8 mouse cellular contexts compared by ENCODE assay signal in genomic region chr17:47436907-47437547, GRCm38 (mm10). TPM values are rescaled to one million over a fixed set of nuclear protein-coding genes. Genes with fewer than 3 reads are reported as not detected.
DNase-seq lines count a peak whose midpoint lies in the region; ATAC-seq and TF ChIP-seq lines count a peak whose summit lies in the region.

TSS of gene 1700001C19Rik (minus strand) at chr17:47437376.

- no peaks in the 10 kb centered on the region for H3K27me3 ChIP-seq in testis, adult 2 months (ENCODE audit: control insufficient read depth, insufficient read depth, low read length)
- peaks cover 31% of the 10 kb centered on the region for H3K27me3 ChIP-seq in forebrain, embryonic 11.5 days (ENCODE audit: control insufficient read depth, insufficient read depth, low read length)
- H3K27me3 ChIP-seq in liver, embryonic 12.5 days (replicated peaks), result peaks cover 42% of the 10 kb centered on the region
- peaks cover 19% of the 10 kb centered on the region for H3K27me3 ChIP-seq in neural tube, embryonic 14.5 days (ENCODE audit: control insufficient read depth, insufficient read depth, low read length)

- no peak for TF ChIP-seq CTCF in testis, adult 2 months (IDR thresholded peaks at IDR 0.05; ENCODE audit: control insufficient read depth, insufficient read depth, insufficient replicate concordance, low read depth, low read length)

- H3K36me3 ChIP-seq in testis, adult 2 months (ENCODE audit: control insufficient read depth, insufficient read depth, low read length), result no peaks in the 10 kb centered on the region
- no peaks in the 10 kb centered on the region for H3K36me3 ChIP-seq in forebrain, embryonic 11.5 days (ENCODE audit: control insufficient read depth, insufficient read depth, low read length)
- no peaks in the 10 kb centered on the region for H3K36me3 ChIP-seq in liver, embryonic 12.5 days
- H3K36me3 ChIP-seq in neural tube, embryonic 14.5 days (ENCODE audit: control insufficient read depth, insufficient read depth, low read length), result no peaks in the 10 kb centered on the region

- no peak within 1 kb of the TSS for H3K27ac ChIP-seq in testis, adult 2 months (ENCODE audit: control insufficient read depth, insufficient read depth, low read depth, low read length)
- 0 out of 2 replicates have a peak within 1 kb of the TSS, but pooled peaks have one; percentile 25 for H3K27ac ChIP-seq in forebrain, embryonic 11.5 days (ENCODE audit: low read depth, low read length)
- no peak within 1 kb of the TSS for H3K27ac ChIP-seq in liver, embryonic 12.5 days
- H3K27ac ChIP-seq in neural tube, embryonic 14.5 days (ENCODE audit: low read depth, low read length), result no peak within 1 kb of the TSS

- no peak for TF ChIP-seq POLR2A in testis, adult 2 months (IDR thresholded peaks at IDR 0.05; ENCODE audit: control insufficient read depth, low read depth, low read length)

- ATAC-seq in forebrain, embryonic 11.5 days (replicated peaks; ENCODE audit: low FRiP score), result no peak
- no peak for ATAC-seq in liver, embryonic 12.5 days
- ATAC-seq in neural tube, embryonic 14.5 days (ENCODE audit: low read depth), result no peak

- no peak for DNase-seq in testis, postnatal 14 days (ENCODE audit: low spot score)
- DNase-seq in forebrain, embryonic 11.5 days (ENCODE audit: low spot score), result no peak
- no peak for DNase-seq in cerebellum, postnatal 36 days
- DNase-seq in frontal cortex, postnatal 36 days (ENCODE audit: low spot score in 2 of 2), result no peak
- no peak for DNase-seq in gastrocnemius, adult 8-10 months (ENCODE audit: low spot score in 2 of 2)

- 3% methylated on average over 25 of the region's 25 CpGs for WGBS in forebrain, embryonic 11.5 days
- WGBS in liver, embryonic 12.5 days (ENCODE audit: insufficient replicate concordance), result 5% methylated on average over 25 of the region's 25 CpGs
- 4% methylated on average over 25 of the region's 25 CpGs for WGBS in neural tube, embryonic 14.5 days

- no peaks in the 10 kb centered on the region for H3K9me3 ChIP-seq in forebrain, embryonic 11.5 days (ENCODE audit: control insufficient read depth, low read length)
- no peaks in the 10 kb centered on the region for H3K9me3 ChIP-seq in liver, embryonic 12.5 days (replicated peaks)
- no peaks in the 10 kb centered on the region for H3K9me3 ChIP-seq in neural tube, embryonic 14.5 days (ENCODE audit: control insufficient read depth, low read length)

- H3K4me2 ChIP-seq in forebrain, embryonic 11.5 days (ENCODE audit: low read depth, low read length, severe bottlenecking), result peak within 1 kb of the TSS; percentile 55
- H3K4me2 ChIP-seq in liver, embryonic 12.5 days, result peak within 1 kb of the TSS; percentile 82
- peak within 1 kb of the TSS; percentile 62 for H3K4me2 ChIP-seq in neural tube, embryonic 14.5 days (ENCODE audit: low read depth, low read length)

- no peak within 1 kb of the TSS; the same call in 1 of the 2 replicates for H3K9ac ChIP-seq in forebrain, embryonic 11.5 days (ENCODE audit: low read length)
- peak within 1 kb of the TSS; percentile 61 for H3K9ac ChIP-seq in liver, embryonic 12.5 days
- peak within 1 kb of the TSS; percentile 37 for H3K9ac ChIP-seq in neural tube, embryonic 14.5 days (replicated peaks; ENCODE audit: low read depth, low read length)

- H3K4me1 ChIP-seq in testis, adult 2 months (ENCODE audit: control insufficient read depth, insufficient read depth, low read length), result peaks cover 3% of the 10 kb centered on the region; the same call in 1 of the 2 replicates
- H3K4me1 ChIP-seq in forebrain, embryonic 11.5 days (replicated peaks; ENCODE audit: control insufficient read depth, insufficient read depth, low read length), result peaks cover 19% of the 10 kb centered on the region
- H3K4me1 ChIP-seq in liver, embryonic 12.5 days, result peaks cover 69% of the 10 kb centered on the region
- no peaks in the 10 kb centered on the region for H3K4me1 ChIP-seq in neural tube, embryonic 14.5 days (ENCODE audit: control insufficient read depth, insufficient read depth, low read length)

- H3K4me3 ChIP-seq in testis, adult 2 months (ENCODE audit: control insufficient read depth, low read depth, low read length), result peak within 1 kb of the TSS; percentile 67
- peak within 1 kb of the TSS; percentile 27 for H3K4me3 ChIP-seq in forebrain, embryonic 11.5 days (ENCODE audit: low read depth, low read length)
- peak within 1 kb of the TSS; percentile 55 for H3K4me3 ChIP-seq in liver, embryonic 12.5 days
- H3K4me3 ChIP-seq in neural tube, embryonic 14.5 days (ENCODE audit: low read depth, low read length), result peak within 1 kb of the TSS; percentile 32

RNA-seq across cellular contexts. Expression of gene 1700001C19Rik, which starts in this region (rescaled TPM):
- polyA plus RNA-seq in testis, adult 2 months (2012; rRNA removed), result 545 and 576 TPM in 2 replicates
- polyA plus RNA-seq in forebrain, embryonic 11.5 days (2014; fragmentation: Nextera tagmentation; extraction: Ambion mirVana), result 0.40 TPM in 1 of 2 replicates, not detected in the other
- polyA plus RNA-seq in liver, embryonic 12.5 days (2016; fragmentation: Nextera tagmentation; extraction: Ambion mirVana), result 0.62 and 0.66 TPM in 2 replicates
- 0.36 and 0.42 TPM in 2 replicates for polyA plus RNA-seq in neural tube, embryonic 14.5 days (2014; fragmentation: Nextera tagmentation; extraction: Ambion mirVana)
- total RNA-seq in gastrocnemius, adult 8-10 months (2022), result not detected

Comparison
In these comparisons a context has a peak if more than half of its experiments do, and no peak if none do; other contexts are left out.
1. RNA of gene 1700001C19Rik (polyA plus RNA-seq): 545 to 576 TPM in testis, adult 2 months; 0.62 to 0.66 TPM in liver, embryonic 12.5 days, 0.36 to 0.42 TPM in neural tube, embryonic 14.5 days and 0.40 TPM in forebrain, embryonic 11.5 days; every median in the first group is over 100 times any median in the second.
2. Peak in every context shown above with its lines, with median percentiles within 50 percentile points of each other: H3K4me3 ChIP-seq and H3K4me2 ChIP-seq.